Mouse (Mus musculus) cerebellum, adult 2 months (tissue): ENCODE measurements around the gene Fcho2.

Experiments used
- CTCF ChIP-seq: fragments of 200-500 bp; IDR thresholded peaks from 2 replicates; pipeline ENCODE4 v1.5.1; 2011; ENCODE audit warnings: low read depth, mild to moderate bottlenecking, control low read depth, low read length, moderate library complexity, borderline replicate concordance; ENCODE audit not compliant: insufficient read depth
- POLR2A ChIP-seq: fragments of 200-500 bp; IDR thresholded peaks from 2 replicates; pipeline ENCODE4 v1.6.1; 2011; ENCODE audit warnings: low read length, control low read depth, borderline replicate concordance; ENCODE audit not compliant: insufficient read depth

DNA sequence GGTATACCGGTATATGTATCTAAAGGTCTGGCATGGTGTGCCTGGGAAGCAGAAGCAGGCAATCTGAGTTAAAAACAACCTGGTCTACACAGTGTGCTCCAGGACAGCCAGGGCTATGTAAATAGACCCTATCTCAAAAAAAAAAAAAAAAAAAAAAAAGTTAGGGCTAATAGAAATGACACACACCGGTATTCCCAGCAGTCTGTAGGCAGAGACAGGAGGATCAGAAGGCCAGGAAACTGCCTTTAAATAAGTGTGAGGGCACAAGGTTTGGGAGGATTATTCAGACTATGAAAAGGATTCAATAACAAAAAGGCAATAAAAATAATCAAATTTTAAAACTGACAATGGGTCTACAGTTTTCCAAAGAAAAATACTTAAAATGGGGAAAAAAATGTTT, 2.1 kb downstream of the Fcho2 start:
- TF ChIP-seq CTCF (no peak), POLR2A (no peak)
